In the genomic region with DNA sequence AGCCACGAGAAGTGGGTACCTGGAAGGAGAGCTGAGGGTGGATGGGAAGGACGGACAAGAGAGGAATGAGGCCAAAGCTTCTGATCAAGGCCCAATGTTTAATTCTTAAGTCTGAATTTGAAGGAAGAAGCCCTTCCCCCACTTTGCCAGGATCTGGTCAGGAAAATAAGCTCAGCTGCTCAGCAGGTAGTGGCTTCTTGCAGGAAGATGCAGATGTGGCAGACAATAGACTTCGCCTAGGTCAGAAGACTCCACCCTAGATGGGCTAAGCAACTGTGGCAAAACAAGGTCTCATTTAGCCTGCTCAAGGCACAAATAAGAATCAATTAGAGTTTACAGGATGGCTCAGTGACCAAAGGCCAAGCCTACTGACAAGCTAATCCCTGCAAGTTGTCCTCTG, we compare ENCODE assay signal across 23 mouse cellular contexts.
"Had no signal": no experiment of that assay in that cellular context is flagged by ENCODE, and none has a peak within 500 bp of the region (broad histone marks: within the 10 kb centered on the region; RNA-seq: fewer than 3 reads in every experiment).

No protein-coding gene starts in this region.

- H3K36me3 ChIP-seq: heart, embryonic 10.5 days; heart, embryonic 12.5 days; hindbrain, embryonic 13.5 days; hindbrain, embryonic 15.5 days; kidney, embryonic 15.5 days; limb, embryonic 10.5 days; limb, embryonic 12.5 days; liver, embryonic 13.5 days had no signal

- H3K27ac ChIP-seq: gastrocnemius, adult 2 months; heart, embryonic 10.5 days; hindbrain, embryonic 13.5 days; hindbrain, embryonic 15.5 days; hindbrain, postnatal 0 days; kidney, embryonic 15.5 days; kidney, postnatal 0 days; left cerebral cortex, adult 2 months; limb, embryonic 10.5 days; limb, embryonic 12.5 days; liver, embryonic 13.5 days had no signal

- H3K9me3 ChIP-seq: heart, embryonic 10.5 days; heart, embryonic 12.5 days; hindbrain, embryonic 13.5 days; hindbrain, embryonic 15.5 days; kidney, embryonic 15.5 days; limb, embryonic 10.5 days; limb, embryonic 12.5 days; liver, embryonic 13.5 days had no signal

- H3K4me1 ChIP-seq: heart, embryonic 10.5 days; heart, embryonic 12.5 days; hindbrain, embryonic 13.5 days; hindbrain, embryonic 15.5 days; kidney, embryonic 15.5 days; limb, embryonic 10.5 days; limb, embryonic 12.5 days; liver, embryonic 13.5 days had no signal

- DNase-seq: gastrocnemius, adult 2 months; gastrocnemius, postnatal 10 days; gastrocnemius, postnatal 25 days; heart, adult 18-20 months; heart, postnatal 10 days; heart, postnatal 4 days; kidney, adult 11 months; kidney, adult 2 months; kidney, adult 9 months; kidney, postnatal 14 days; kidney, postnatal 36 days; liver; liver, embryonic 13.5 days had no signal

- H3K4me3 ChIP-seq: gastrocnemius, adult 2 months; heart, embryonic 10.5 days; heart, embryonic 12.5 days; hindbrain, embryonic 13.5 days; hindbrain, embryonic 15.5 days; kidney, embryonic 15.5 days; left cerebral cortex, adult 2 months; limb, embryonic 10.5 days; limb, embryonic 12.5 days; liver, embryonic 13.5 days had no signal

- H3K27me3 ChIP-seq: heart, embryonic 12.5 days; hindbrain, embryonic 13.5 days; hindbrain, embryonic 15.5 days; kidney, embryonic 15.5 days; limb, embryonic 12.5 days; liver, embryonic 13.5 days had no signal
